Mouse (Mus musculus) spleen, adult 2 months (tissue): Measurements from ENCODE around the gene Akr1cl.

Source experiments
- CTCF ChIP-seq: fragments of 200-500 bp; IDR thresholded peaks from 2 replicates; pipeline ENCODE4 v1.5.1; 2011; ENCODE audit warnings: mild to moderate bottlenecking, inconsistent platforms; ENCODE audit not compliant: insufficient read depth, insufficient read length, insufficient replicate concordance; ENCODE audit errors: extremely low read depth
- POLR2A ChIP-seq: fragments of 200-500 bp; IDR thresholded peaks from 2 replicates; pipeline ENCODE4 v1.6.1; 2011; ENCODE audit warnings: low read depth, low read length, inconsistent platforms

- TF ChIP-seq POLR2A (no peak), CTCF (no peak)
Observed at GRCm38 (mm10) chr1:65035513-65035912, 3.0 kb upstream of the Akr1cl start.
